Mouse (Mus musculus) heart, embryonic 11.5 days (tissue): ENCODE measurements around the gene Myh7. TPM values are rescaled to one million over a fixed set of nuclear protein-coding genes. Genes with fewer than 3 reads are reported as not detected.

Source experiments
- ATAC-seq: fragments of 200-750 bp; cut with Nextera tagmentation; replicated peaks from 2 replicates; pipeline ENCODE4 v1.8.0; 2017; ENCODE audit warnings: moderate library complexity; ENCODE audit not compliant: insufficient number of reproducible peaks, low FRiP score, low TSS enrichment
- H3K27ac ChIP-seq: fragments of 300-500 bp; sonication (generic); 2 replicates; pipeline ENCODE4 v1.5.1; 2014; ENCODE audit warnings: mild to moderate bottlenecking, low read depth, low read length
- H3K27me3 ChIP-seq: fragments of 300-500 bp; sonication (generic); 2 replicates; pipeline ENCODE4 v1.6.1; 2014; ENCODE audit warnings: mild to moderate bottlenecking, low read length, mixed read lengths; ENCODE audit not compliant: control insufficient read depth, insufficient read depth
- H3K36me3 ChIP-seq: fragments of 300-500 bp; sonication (generic); 2 replicates; pipeline ENCODE4 v1.6.1; 2014; ENCODE audit warnings: mild to moderate bottlenecking, low read length, moderate library complexity, mixed read lengths; ENCODE audit not compliant: control insufficient read depth, insufficient read depth
- H3K4me1 ChIP-seq: fragments of 300-500 bp; sonication (generic); 2 replicates; pipeline ENCODE4 v1.6.1; 2014; ENCODE audit warnings: low read length; ENCODE audit not compliant: control insufficient read depth, insufficient read depth
- H3K4me2 ChIP-seq: fragments of 300-500 bp; sonication (generic); 2 replicates; pipeline ENCODE4 v1.6.1; 2014; ENCODE audit warnings: mild to moderate bottlenecking, moderate library complexity
- H3K4me3 ChIP-seq: fragments of 300-500 bp; sonication (generic); 2 replicates; pipeline ENCODE4 v1.5.1; 2014; ENCODE audit warnings: low read depth, low read length
- H3K9ac ChIP-seq: fragments of 300-500 bp; sonication (generic); 2 replicates; pipeline ENCODE4 v1.6.1; 2014; ENCODE audit warnings: mild to moderate bottlenecking, low read depth, low read length, moderate library complexity
- H3K9me3 ChIP-seq: fragments of 300-500 bp; sonication (generic); replicated peaks from 2 replicates; pipeline ENCODE4 v1.6.1; 2016; ENCODE audit warnings: low read length; ENCODE audit not compliant: control insufficient read depth
- WGBS: fragments of 180-500 bp; shearing (Covaris S2); extraction: QIAGEN DNeasy Blood & Tissue Kit; methylation state at CpG from one replicate; pipeline ENCODE4 v1.1.7; 2014; ENCODE audit not compliant: insufficient replicate concordance; 5-methylcytosine and 5-hydroxymethylcytosine counted together
- polyA plus RNA-seq: library from polyadenylated mRNA; unstranded; fragments of >200 nt; fragmentation: Nextera tagmentation; extraction: Ambion mirVana; gene quantifications from 2 replicates; pipeline ENCODE4 v1.2.1, GENCODE M21; 2014

The Myh7 gene
- polyA plus RNA-seq, 1 experiment from 2014 or later: 3,446 TPM

- H3K4me3 ChIP-seq: no peak overlapping the region
- H3K4me1 ChIP-seq: no peaks in the 10 kb centered on the region; the same call in 1 of the 2 replicates
- H3K27ac ChIP-seq: no peak overlapping the region
- no peaks in the 10 kb centered on the region for H3K27me3 ChIP-seq
- no peak overlapping the region for H3K4me2 ChIP-seq
- 0 out of 2 replicates have a peak, but pooled peaks cover 5% of the 10 kb centered on the region for H3K36me3 ChIP-seq
- no peak for ATAC-seq
- 72% methylated on average over 8 of the region's 8 CpGs for WGBS
- no peaks in the 10 kb centered on the region for H3K9me3 ChIP-seq
- H3K9ac ChIP-seq: no peak overlapping the region
These were observed 51.9 kb downstream of the Myh7 start for GRCm38 (mm10) chr14:54942479-54942878.

DNA sequence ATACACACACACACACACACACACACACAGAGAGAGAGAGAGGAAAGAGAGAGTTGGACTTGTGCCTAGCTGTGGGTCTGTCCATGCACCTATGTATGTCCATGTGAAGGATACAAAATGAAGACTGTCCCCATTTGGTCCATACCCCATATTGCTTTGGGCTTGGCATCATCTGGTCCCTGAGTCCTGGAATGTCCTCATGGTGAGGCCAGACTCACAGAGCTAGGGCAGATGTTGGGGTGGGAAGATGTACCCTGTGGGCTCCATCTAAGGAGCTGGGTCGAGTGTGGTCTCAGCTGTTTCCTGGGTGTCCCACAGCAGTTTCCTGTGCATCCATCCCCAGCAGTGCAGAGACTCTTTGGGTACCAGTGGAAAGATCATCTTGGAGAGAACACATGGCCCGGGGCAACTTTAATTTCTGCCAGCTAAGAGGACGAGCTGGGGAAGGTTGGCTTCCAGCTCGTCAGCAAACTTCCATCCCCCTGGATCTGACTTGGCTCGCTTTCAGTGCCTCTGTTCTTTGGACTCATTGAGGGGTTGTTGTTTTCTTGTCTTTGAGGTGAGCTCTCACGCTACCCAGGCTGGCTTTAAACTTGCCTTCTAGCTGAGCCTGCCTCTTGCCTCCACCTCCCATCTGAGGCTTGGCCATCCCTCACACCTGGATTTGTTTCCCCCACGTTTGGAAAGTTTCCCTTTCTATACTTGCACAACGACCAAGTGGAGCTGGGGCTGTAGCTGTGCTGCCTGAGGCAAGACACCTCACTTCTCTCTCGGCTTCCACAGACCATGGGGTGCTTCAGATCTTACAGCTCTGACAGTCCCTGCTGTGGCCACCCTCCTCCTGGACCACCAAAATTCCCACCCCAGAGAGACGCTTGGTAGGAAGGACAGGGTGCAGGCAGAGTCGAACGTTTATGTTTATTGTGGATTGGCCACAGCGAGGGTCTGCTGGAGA, 53.1 kb downstream of the Myh7 start:
- 57% methylated on average over 13 of the region's 13 CpGs for WGBS
- H3K4me3 ChIP-seq: no peak overlapping the region
- H3K36me3 ChIP-seq: 0 out of 2 replicates have a peak, but pooled peaks cover 5% of the 10 kb centered on the region
- H3K4me2 ChIP-seq: no peak overlapping the region
- H3K4me1 ChIP-seq: peaks cover 2% of the 10 kb centered on the region; the same call in 1 of the 2 replicates
- H3K27me3 ChIP-seq: no peaks in the 10 kb centered on the region
- H3K9me3 ChIP-seq: no peaks in the 10 kb centered on the region
- no peak for ATAC-seq
- H3K9ac ChIP-seq: no peak overlapping the region
- H3K27ac ChIP-seq: no peak overlapping the region; the same call in 1 of the 2 replicates

DNA sequence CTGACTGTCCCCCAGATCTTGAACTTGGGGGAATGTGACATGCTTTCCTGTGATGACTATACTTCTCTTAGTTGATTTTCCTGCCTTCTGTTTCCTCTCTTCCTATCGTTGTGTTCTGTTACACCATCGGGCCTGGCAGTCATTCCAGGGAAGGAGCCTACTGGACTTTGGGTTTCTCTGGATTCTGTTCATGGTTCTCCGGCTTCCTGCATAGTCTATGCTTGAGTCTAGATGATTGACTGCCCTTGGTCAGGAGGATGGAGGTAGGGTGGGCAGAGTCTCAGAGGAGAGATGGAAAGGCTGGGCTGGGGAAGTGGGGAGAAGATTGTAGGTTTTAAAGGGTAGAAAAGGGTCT, 54.3 kb downstream of the Myh7 start:
- H3K36me3 ChIP-seq: 0 out of 2 replicates have a peak, but pooled peaks cover 5% of the 10 kb centered on the region
- no peak overlapping the region for H3K4me3 ChIP-seq
- ATAC-seq: no peak
- no peak overlapping the region for H3K9ac ChIP-seq
- WGBS: 64% methylated on average over 3 of the region's 3 CpGs
- no peaks in the 10 kb centered on the region for H3K27me3 ChIP-seq
- 0 out of 2 replicates have a peak, but pooled peaks cover 4% of the 10 kb centered on the region for H3K4me1 ChIP-seq
- H3K9me3 ChIP-seq: no peaks in the 10 kb centered on the region
- H3K27ac ChIP-seq: peak overlapping the region; percentile 41; the same call in 1 of the 2 replicates
- no peak overlapping the region for H3K4me2 ChIP-seq

DNA sequence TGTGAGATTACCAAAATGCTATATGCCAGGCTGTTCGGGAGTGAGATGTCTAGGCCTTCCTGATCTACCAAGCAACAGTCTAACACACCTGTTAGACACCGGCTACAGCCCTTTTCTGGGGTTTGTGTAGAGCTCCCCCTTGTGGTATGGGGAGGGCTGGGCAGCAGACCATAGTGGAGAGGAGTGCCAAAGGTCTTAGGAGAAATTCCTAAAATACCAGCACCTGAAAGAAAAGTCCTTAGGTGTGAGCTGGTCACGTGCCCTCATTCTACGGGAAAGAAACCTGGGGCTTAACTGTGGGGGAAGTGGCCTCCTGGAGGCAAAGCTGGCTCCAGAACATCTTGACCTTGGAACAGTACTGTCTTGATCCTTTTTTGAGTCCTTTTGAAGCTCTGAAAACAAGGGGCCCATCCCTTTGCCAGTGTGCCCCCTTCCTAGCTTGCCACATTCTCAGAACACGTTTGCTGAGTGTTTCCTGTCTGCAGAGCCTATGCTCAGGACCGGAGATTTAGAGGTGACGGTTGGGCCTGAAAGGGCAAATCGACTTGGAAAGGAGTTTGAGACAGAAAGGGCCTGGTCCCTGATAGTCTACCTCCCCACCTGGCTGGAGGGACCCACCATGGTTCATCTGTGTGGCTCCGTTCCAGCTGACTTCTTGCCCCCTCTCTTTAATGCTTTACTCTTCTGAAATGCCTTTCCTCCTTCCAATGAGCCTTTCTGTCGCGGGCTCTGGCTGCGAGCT, 54.8 kb downstream of the Myh7 start:
- no peak for ATAC-seq
- 0 out of 2 replicates have a peak, but pooled peaks cover 5% of the 10 kb centered on the region for H3K36me3 ChIP-seq
- WGBS: 40% methylated on average over 12 of the region's 12 CpGs

GRCm38 (mm10) chr14:54938431-54939219, 55.8 kb downstream of the Myh7 start:
- Histone ChIP-seq H3K4me3 (no peak overlapping the region), H3K9me3 (no peaks in the 10 kb centered on the region), H3K36me3 (0 out of 2 replicates have a peak, but pooled peaks cover 2% of the 10 kb centered on the region), H3K27me3 (no peaks in the 10 kb centered on the region), H3K4me1 (0 out of 2 replicates have a peak, but pooled peaks cover 4% of the 10 kb centered on the region), H3K4me2 (no peak overlapping the region), H3K27ac (0 out of 2 replicates have a peak overlapping the region, but pooled peaks have one; percentile 35), H3K9ac (no peak overlapping the region)
- ATAC-seq: no peak
- 54% methylated on average over 15 of the region's 15 CpGs for WGBS

More for the DNA sequence above, 54.8 kb downstream of the Myh7 start:
- no peak overlapping the region for H3K4me3 ChIP-seq
- H3K9me3 ChIP-seq: no peaks in the 10 kb centered on the region
- H3K4me1 ChIP-seq: 0 out of 2 replicates have a peak, but pooled peaks cover 4% of the 10 kb centered on the region
- H3K9ac ChIP-seq: no peak overlapping the region
- no peak overlapping the region for H3K4me2 ChIP-seq
- no peaks in the 10 kb centered on the region for H3K27me3 ChIP-seq
- H3K27ac ChIP-seq: peak overlapping the region; percentile 41; the same call in 1 of the 2 replicates

- WGBS: 72% methylated on average over 16 of the region's 16 CpGs
- 0 out of 2 replicates have a peak, but pooled peaks have one; percentile 5 for ATAC-seq
- Histone ChIP-seq H3K9ac (no peak overlapping the region), H3K36me3 (no peaks in the 10 kb centered on the region), H3K27ac (no peak overlapping the region), H3K4me1 (0 out of 2 replicates have a peak, but pooled peaks cover 4% of the 10 kb centered on the region), H3K4me2 (no peak overlapping the region), H3K27me3 (no peaks in the 10 kb centered on the region), H3K9me3 (no peaks in the 10 kb centered on the region), H3K4me3 (no peak overlapping the region)
These were observed 56.9 kb downstream of the Myh7 start for GRCm38 (mm10) chr14:54937361-54938182.

GRCm38 (mm10) chr14:54936831-54937160, 57.6 kb downstream of the Myh7 start:
- H3K27ac ChIP-seq: 0 out of 2 replicates have a peak overlapping the region, but pooled peaks have one; percentile 29
- no peak overlapping the region for H3K4me2 ChIP-seq
- no peaks in the 10 kb centered on the region for H3K27me3 ChIP-seq
- ATAC-seq: no peak
- H3K4me3 ChIP-seq: no peak overlapping the region
- WGBS: 47% methylated on average over 6 of the region's 6 CpGs
- no peak overlapping the region for H3K9ac ChIP-seq
- no peaks in the 10 kb centered on the region for H3K36me3 ChIP-seq
- 0 out of 2 replicates have a peak, but pooled peaks cover 4% of the 10 kb centered on the region for H3K4me1 ChIP-seq
- H3K9me3 ChIP-seq: no peaks in the 10 kb centered on the region
